Mouse (Mus musculus) CH12.LX (cell line): Measurements from ENCODE around the gene Mctp1. TPM values are rescaled to one million over a fixed set of nuclear protein-coding genes. Genes with fewer than 3 reads are reported as not detected.
A peak's percentile ranks its signal among the peaks of the same experiment; 100 is the strongest.

Source experiments
- DNase-seq: peaks from one replicate; pipeline ENCODE4 v3.0.0-alpha.2; 2013; ENCODE audit errors: extremely low read depth
- H3K27ac ChIP-seq: 2 replicates; pipeline ENCODE4 v1.5.1; 2012; ENCODE audit warnings: low read depth, mild to moderate bottlenecking, control low read depth, moderate library complexity; ENCODE audit not compliant: insufficient read depth
- H3K27me3 ChIP-seq: replicated peaks from 2 replicates; pipeline ENCODE3; 2012; ENCODE audit warnings: inconsistent platforms
- H3K36me3 ChIP-seq, 2 experiments: replicated peaks in 1 of 2; 2 replicates each; pipeline versions ENCODE3 to v1.6.1; 2012; ENCODE audit warnings: inconsistent platforms in 1 of 2, low read length in 1 of 2, mild to moderate bottlenecking in 1 of 2, mixed read lengths in 1 of 2, moderate library complexity in 1 of 2; ENCODE audit not compliant: control insufficient read depth in 1 of 2, insufficient read depth in 1 of 2
- H3K4me1 ChIP-seq, 2 experiments: 2 replicates each; pipeline ENCODE4 v1.6.1; 2012; ENCODE audit warnings: inconsistent platforms in 1 of 2, moderate library complexity in 1 of 2; ENCODE audit not compliant: insufficient read depth in 2 of 2, control insufficient read depth in 1 of 2
- H3K4me2 ChIP-seq: 2 replicates; pipeline ENCODE4 v1.6.1; 2012; ENCODE audit warnings: low read depth, mild to moderate bottlenecking, control low read depth; ENCODE audit not compliant: poor library complexity, insufficient read depth, severe bottlenecking
- H3K4me3 ChIP-seq, 3 experiments: fragments of 150-350 bp in 1 of 3; sonication (generic) in 1 of 3; replicated peaks in 1 of 3; 2 replicates each; pipeline versions ENCODE3 to v1.5.1; 2011 to 2012; ENCODE audit warnings: low read depth in 2 of 3, low read length in 2 of 3, mild to moderate bottlenecking in 2 of 3, moderate library complexity in 2 of 3, control low read depth in 1 of 3, improper control_type of control experiment in 1 of 3, inconsistent platforms in 1 of 3, mixed read lengths in 1 of 3; ENCODE audit not compliant: poor library complexity in 1 of 3
- H3K79me2 ChIP-seq: replicated peaks from 2 replicates; pipeline ENCODE4 v1.6.1; 2012; ENCODE audit warnings: mild to moderate bottlenecking, moderate library complexity; ENCODE audit not compliant: control insufficient read depth, poor library complexity, insufficient read depth, severe bottlenecking; ENCODE audit errors: extremely low read depth
- H3K9ac ChIP-seq: 2 replicates; pipeline ENCODE4 v1.6.1; 2012; ENCODE audit warnings: low read depth, mild to moderate bottlenecking, control low read depth, moderate library complexity; ENCODE audit not compliant: insufficient read depth
- H3K9me3 ChIP-seq: replicated peaks from 2 replicates; pipeline ENCODE3; 2012; ENCODE audit warnings: low read length, inconsistent platforms, mixed read lengths
- CTCF ChIP-seq, 2 experiments: IDR thresholded peaks in 1 of 2; conservative IDR thresholded peaks in 1 of 2; 2 replicates each; pipeline ENCODE4 v1.5.1; 2011 to 2012; ENCODE audit warnings: low read depth in 2 of 2, low read length in 2 of 2, improper control_type of control experiment in 1 of 2, inconsistent platforms in 1 of 2, mild to moderate bottlenecking in 1 of 2, moderate library complexity in 1 of 2
- ETS1 ChIP-seq: conservative IDR thresholded peaks from 2 replicates; pipeline ENCODE4 v1.6.1; 2012; ENCODE audit warnings: low read depth, mild to moderate bottlenecking, inconsistent platforms, low read length, improper control_type of control experiment, moderate library complexity
- MAFK ChIP-seq: IDR thresholded peaks from 2 replicates; pipeline ENCODE4 v1.6.1; 2011; ENCODE audit warnings: low read length, improper control_type of control experiment; ENCODE audit not compliant: insufficient replicate concordance
- POLR2AphosphoS2 ChIP-seq: IDR thresholded peaks from 2 replicates; pipeline ENCODE4 v1.6.1; 2011; ENCODE audit warnings: low read depth, low read length, improper control_type of control experiment
- RAD21 ChIP-seq: IDR thresholded peaks from 2 replicates; pipeline ENCODE4 v1.6.1; 2011; ENCODE audit warnings: low read depth, mild to moderate bottlenecking, low read length, improper control_type of control experiment, moderate library complexity
- SMC3 ChIP-seq: IDR thresholded peaks from 2 replicates; pipeline ENCODE4 v1.6.1; 2011; ENCODE audit warnings: low read depth, low read length, improper control_type of control experiment
- TBP ChIP-seq: conservative IDR thresholded peaks from 2 replicates; pipeline ENCODE4 v1.6.1; 2011; ENCODE audit warnings: low read depth, low read length, improper control_type of control experiment
- ZC3H11A ChIP-seq: IDR thresholded peaks from 2 replicates; pipeline ENCODE4 v1.6.1; 2012; ENCODE audit warnings: low read depth, mild to moderate bottlenecking, inconsistent platforms, low read length, improper control_type of control experiment
- ZKSCAN1 ChIP-seq: IDR thresholded peaks from 2 replicates; pipeline ENCODE4 v1.6.1; 2012; ENCODE audit warnings: low read depth, inconsistent platforms, low read length, improper control_type of control experiment, borderline replicate concordance
- dilution Hi-C: fragments of 300-500 bp; cut with MboI; formaldehyde crosslinking; loops from 2 replicates; pipeline ENCODE4 v1.14.3; 2020; ENCODE audit warnings: low sequenced_read_pairs; ENCODE audit not compliant: extremely low pct_unique_long_range_greater_than_20kb, extremely low pct_ligation_motif_present
- in situ Hi-C: fragments of 300-500 bp; cut with MboI; formaldehyde crosslinking; loops from 3 replicates; pipeline ENCODE4 v1.14.3; 2019; ENCODE audit warnings: low sequenced_read_pairs, low pct_ligation_motif_present, low pct_unique_long_range_greater_than_20kb, mixed read lengths
- polyA plus RNA-seq: library from polyadenylated mRNA; unstranded; fragments of >175 nt; gene quantifications from 2 replicates; pipeline ENCODE4 v1.2.1, GENCODE M21; 2012; ENCODE audit warnings: low read depth; ENCODE audit not compliant: insufficient read length
- total RNA-seq, 2 experiments: library from RNA; depleted of rRNA; stranded (reverse); fragments of 300-350 nt in 1 of 2; fragments of >200 nt in 1 of 2; gene quantifications; 2 replicates each; pipeline ENCODE4 v1.2.3; 2012 to 2014

Gene Mctp1
- total and polyA plus RNA-seq, 3 experiments, result 3.0 to 5.3 (median 3.7) TPM

DNA sequence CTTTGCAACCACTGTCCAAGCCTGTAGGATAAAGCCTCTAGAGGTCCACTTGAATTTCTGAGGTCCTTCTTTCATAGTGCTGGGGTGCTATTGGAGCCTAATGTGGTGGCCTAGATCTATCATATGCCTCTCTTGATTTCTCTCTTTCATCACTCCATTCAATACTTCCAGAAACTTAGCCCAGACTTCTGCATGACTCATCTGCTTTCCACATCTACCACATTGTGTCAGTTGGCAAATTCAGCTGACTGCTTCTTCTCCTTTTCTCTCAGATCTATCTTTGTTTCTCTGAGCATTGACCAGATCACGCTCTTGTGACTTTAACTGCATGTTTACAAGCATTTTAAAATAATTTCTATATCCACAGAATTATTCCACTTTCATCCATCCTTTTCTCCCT lies 249.4 kb downstream of the Mctp1 start:
- Histone ChIP-seq H3K79me2 (no peaks in the 10 kb centered on the region), H3K4me3 (no peak overlapping the region), H3K9me3 (no peaks in the 10 kb centered on the region), H3K4me1 (peaks cover 0 to 11% of the 10 kb centered on the region in 2 experiments; a peak in 2 of 4 replicates), H3K27ac (no peak overlapping the region), H3K9ac (no peak overlapping the region), H3K36me3 (no peaks in the 10 kb centered on the region), H3K4me2 (no peak overlapping the region), H3K27me3 (no peaks in the 10 kb centered on the region)
- in situ Hi-C loops, result no loop called here
- no peak for DNase-seq
- TF ChIP-seq TBP, result no peak
- dilution Hi-C loops, result no loop called here

DNA sequence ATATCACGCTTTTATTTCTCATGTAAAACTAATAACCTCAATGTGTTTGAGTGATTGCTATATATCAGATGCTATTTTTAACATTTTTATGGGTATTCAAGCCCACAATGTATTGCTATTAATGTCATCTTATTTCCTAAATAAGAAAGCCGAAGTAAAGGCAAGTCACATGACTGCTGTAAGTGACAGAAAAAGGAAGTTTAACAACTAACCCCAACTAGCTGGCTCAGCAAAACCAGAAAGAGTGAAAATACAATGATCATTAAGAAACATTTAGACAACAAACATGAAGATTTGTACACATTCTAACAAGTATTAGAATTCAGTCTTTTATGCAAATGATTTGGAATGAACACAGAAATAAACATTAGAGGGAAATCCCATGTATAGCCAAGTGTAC lies 253.9 kb downstream of the Mctp1 start:
- dilution Hi-C loops, result no loop called here
- in situ Hi-C loops, result no loop called here
- Histone ChIP-seq H3K4me2 (no peak overlapping the region), H3K9me3 (no peaks in the 10 kb centered on the region), H3K4me3 (no peak overlapping the region), H3K79me2 (no peaks in the 10 kb centered on the region), H3K36me3 (no peaks in the 10 kb centered on the region), H3K27me3 (no peaks in the 10 kb centered on the region), H3K27ac (no peak overlapping the region), H3K9ac (no peak overlapping the region), H3K4me1 (peaks cover 0 to 6% of the 10 kb centered on the region in 2 experiments; a peak in 2 of 4 replicates)
- DNase-seq, result no peak
- TF ChIP-seq ZKSCAN1 (no peak), MAFK (peak; percentile 55; the same call in 1 of the 2 replicates)

- DNase-seq, result no peak
- Histone ChIP-seq H3K9ac (no peak overlapping the region), H3K27me3 (no peaks in the 10 kb centered on the region), H3K9me3 (no peaks in the 10 kb centered on the region), H3K4me3 (no peak overlapping the region), H3K36me3 (no peaks in the 10 kb centered on the region), H3K27ac (no peak overlapping the region), H3K79me2 (no peaks in the 10 kb centered on the region), H3K4me2 (no peak overlapping the region), H3K4me1 (peaks cover 0 to 4% of the 10 kb centered on the region in 2 experiments; a peak in 1 of 4 replicates)
- dilution Hi-C loops, result no loop called here
- in situ Hi-C loops, result no loop called here
- no peak for TF ChIP-seq POLR2AphosphoS2
Measured at GRCm38 (mm10) chr13:76659523-76659922, 275.2 kb downstream of the Mctp1 start.

- H3K9ac ChIP-seq, result no peak overlapping the region
- H3K79me2 ChIP-seq, result no peaks in the 10 kb centered on the region
- DNase-seq, result peak; percentile 43
- no peaks in the 10 kb centered on the region for H3K4me1 ChIP-seq
- H3K4me3 ChIP-seq, result no peak overlapping the region
- H3K27ac ChIP-seq, result no peak overlapping the region
- no peaks in the 10 kb centered on the region for H3K36me3 ChIP-seq
- H3K9me3 ChIP-seq, result no peaks in the 10 kb centered on the region
- no peak overlapping the region for H3K4me2 ChIP-seq
- in situ Hi-C loops (loop anchor here (25.0 kb wide), 3 partner anchors 244 to 469 kb away; partner anchors contain the start of gene Fam81b), dilution Hi-C loops (no loop called here)
- no peaks in the 10 kb centered on the region for H3K27me3 ChIP-seq
- TF ChIP-seq ZC3H11A (peak; percentile 19; the same call in 1 of the 2 replicates), RAD21 (peak; percentile 80), CTCF (conservative IDR thresholded peaks at IDR 0.05 in 1 of 2, IDR thresholded peaks at IDR 0.05 in 1 of 2; ENCODE audit: low read depth in 2 of 2, low read length in 2 of 2) (peak; percentile 31 to 71; a peak in 2 of 4 replicates), MAFK (no peak), ETS1 (no peak), SMC3 (peak; percentile 67)
Measured at GRCm38 (mm10) chr13:76681286-76681685, 297.0 kb downstream of the Mctp1 start.
